Mouse (Mus musculus): ENCODE measurements around the gene Fgf2.

Gene Fgf2

DNA sequence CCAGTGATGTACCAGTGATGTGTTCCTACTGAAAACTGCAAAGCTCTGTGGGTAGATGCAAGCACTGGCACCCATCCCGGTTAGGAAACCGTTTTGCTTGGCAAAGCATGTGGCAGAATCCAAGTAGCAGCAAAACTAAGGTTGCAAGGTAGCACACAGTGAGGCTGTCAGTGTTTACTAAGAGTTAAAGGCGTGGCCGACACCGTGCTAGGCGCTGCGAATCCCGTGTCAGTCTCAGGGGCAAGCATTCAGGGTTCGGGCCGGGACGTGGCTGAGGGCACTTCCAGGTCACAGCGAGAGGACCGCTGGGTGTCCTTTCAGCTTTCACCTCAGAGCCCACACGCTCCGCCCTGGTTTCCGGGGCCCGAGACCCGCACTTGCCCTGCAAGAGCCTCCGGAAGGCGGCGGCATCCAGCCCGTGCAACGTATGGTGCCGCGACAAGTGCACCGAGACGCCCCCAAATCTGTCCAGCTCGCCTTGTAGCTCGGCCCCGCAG is 70.9 kb downstream of the Fgf2 start:
- no peak for DNase-seq

DNA sequence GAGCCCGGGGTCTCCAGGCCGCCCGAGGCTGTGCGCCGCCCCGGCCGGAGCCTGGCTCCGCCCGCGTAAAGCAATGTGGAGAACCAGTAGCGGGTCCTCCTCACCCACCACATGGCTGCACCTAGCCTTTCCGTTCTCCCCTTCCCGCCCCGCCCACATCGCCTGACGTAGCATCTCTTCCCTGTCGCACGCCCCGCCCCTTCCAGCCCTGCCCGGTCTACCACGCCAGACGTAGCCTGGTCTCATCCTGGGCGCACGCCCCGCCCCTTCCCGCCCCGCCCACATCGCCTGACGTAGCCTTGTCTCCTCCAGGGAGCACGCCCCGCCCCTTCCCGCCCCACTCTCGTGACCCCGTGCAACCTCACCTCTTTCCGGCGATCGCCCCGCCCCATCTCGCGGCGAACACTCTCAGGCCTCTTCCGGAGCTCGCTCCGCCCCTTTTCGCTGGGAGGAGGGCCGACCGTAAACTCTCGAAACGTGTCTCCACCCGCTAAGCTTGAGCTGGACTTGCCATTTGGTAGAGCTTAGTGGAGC is 71.4 kb downstream of the Fgf2 start, which contains the start of gene Spata5:
Gene Spata5 (plus strand): TSS at position 439 of the 534 bp plus-strand sequence.
- DNase-seq, result peak; percentile 96

DNA sequence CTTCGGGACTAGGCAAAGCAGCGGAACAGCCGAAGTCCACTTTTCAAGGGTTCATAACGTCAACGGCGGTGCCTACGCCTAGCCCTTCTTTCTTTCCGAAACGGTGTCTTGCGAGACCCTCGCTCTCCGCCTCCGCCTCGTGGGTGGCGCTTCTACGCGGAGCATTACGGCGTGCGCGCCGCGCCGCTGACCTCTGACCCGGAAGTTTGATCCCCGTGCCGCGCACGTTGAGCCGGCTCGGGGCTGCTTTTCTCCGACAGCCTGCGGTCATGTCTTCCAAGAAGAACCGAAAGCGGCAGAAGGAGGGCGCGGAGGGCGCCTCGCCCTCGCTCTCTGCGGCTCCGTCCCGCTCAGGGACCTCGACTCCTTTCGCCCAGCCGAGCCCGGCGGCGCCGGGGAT is 71.9 kb downstream of the Fgf2 start, which contains the start of gene Nudt6:
Gene Nudt6 (minus strand): TSS at position 140 of the 400 bp plus-strand sequence.
- DNase-seq, result peak; percentile 93

DNA sequence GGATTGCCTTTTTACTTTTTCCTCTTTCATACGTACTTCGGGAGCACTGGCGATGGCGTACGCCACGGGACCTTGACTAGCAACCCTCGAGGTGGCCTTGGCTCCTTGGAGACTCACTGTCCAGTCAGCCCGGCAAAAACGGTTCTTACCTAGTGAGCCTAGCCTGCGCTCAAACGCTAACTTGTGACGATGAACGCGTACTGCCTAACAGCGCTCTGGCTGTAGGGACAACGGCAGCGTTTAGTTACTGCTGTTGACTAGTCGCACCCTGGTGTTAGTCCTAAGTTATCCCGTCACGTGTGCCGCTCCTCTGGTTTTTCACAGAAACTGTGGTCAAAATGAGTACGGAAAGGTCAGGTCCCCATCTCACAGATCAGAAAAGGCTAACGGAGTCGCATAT is 72.5 kb downstream of the Fgf2 start:
- no peak for DNase-seq

DNA sequence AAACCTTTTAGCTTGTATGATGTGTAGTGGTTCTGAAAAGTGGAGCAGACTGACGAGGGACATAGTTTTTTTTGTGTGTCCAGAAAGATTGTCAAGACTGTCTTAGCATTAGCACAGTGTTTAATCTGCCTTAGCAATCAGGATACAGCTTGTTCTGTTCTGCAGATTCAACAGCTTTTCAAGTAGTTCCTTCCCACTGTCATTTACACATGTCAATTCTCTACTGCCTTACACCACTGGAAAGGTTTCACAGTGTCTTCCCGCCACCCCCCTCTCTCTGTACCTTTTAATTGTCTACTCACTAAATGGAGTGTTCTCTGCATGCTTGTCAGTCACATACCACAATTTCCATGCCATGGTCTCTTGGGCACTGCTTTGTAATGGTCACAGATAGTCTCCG is 73.0 kb downstream of the Fgf2 start:
- DNase-seq, result no peak

DNA sequence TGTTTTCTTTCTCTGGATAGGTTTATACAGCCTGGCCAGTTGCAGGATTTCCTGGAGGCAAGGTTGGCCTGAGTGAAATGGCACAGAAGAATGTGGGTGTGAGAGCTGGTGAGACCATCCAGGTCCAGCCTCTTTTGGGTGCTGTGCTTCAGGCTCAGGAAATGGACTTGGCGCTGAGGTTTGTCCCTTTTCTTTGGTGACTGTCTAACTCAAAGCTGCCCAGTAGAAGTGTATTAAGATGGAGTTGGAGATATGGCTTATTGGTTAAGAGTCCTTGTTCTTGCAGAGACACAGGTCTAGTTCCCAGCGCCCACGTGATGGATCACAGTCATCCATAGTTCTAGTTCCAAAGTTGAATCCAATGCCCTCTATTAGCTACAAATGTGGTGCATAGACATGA is 77.9 kb downstream of the Fgf2 start:
- DNase-seq, result no peak

DNA sequence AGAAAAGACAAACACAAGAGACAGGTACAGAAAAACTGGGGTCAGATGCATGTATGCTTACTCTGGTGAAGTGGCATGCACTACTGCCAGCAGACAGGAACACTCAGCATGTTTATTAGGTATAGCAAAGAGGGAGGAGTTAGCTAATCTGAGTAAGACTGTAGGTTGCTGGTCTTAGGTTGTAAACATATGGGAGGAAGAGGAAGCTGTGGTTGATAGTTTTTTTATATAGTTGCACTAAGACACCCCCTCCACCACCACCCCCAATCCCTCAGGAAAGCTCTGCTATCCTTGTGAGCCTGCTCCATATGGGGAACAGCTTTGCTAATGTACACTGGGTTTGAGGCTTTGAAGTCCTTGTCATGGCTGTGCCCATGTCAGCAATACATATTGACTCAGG is 82.2 kb downstream of the Fgf2 start:
- no peak for DNase-seq

DNA sequence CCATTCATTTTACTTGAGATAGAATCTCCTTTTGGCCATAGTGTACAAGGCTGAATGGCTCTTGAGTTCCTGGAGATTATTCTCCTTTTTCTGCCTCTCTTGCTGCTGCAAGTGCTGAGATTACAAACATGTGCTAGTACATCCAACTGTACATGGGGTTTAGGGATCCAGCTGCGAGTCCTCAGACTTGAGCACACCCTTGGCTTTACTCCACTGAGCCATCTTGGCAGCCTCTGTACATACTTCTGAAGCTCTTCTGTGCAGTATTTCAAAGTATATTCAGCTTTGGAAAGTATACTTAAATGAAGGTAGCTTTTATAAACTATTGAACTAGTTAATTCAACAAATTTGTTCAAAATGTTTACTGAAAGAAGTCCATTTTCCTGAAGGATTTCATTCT is 91.6 kb downstream of the Fgf2 start:
- DNase-seq, result no peak

DNA sequence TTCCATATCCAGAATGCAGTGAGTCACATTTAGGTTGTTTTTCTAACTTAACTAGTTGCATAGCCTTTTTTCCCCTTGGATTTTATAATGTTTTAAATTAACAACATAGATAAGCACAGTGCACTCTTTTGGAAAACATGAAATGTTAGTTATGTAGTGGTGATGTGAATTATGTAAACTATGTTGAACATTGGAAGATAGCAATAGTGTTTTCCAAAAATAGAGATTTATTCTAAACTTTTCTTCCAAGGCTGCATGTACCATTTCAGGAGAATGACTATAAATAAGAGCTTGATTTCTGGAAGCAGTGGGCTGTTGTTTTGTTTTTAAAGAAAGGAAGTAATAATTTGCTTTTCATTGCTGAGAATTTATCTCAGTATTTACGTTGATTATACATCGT is 95.3 kb downstream of the Fgf2 start:
- DNase-seq, result no peak

DNA sequence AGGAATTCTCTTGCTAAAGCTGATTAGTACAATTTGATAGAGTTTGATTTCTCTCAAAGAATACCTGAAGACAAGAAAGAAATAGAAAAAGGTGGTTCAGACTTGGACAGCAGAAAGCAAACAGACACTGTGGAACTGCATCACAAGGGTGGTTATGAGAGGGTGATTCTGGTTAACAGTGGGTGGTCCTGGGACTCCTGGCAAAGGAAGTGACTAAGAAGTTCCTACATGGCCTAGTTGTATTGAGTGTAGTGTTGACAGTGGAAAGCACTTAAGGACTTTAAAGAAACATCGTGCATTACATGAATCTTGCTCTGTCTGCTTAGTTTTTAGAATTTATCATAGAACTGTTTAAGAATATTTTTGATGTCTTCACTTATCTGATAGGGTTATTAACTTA is 107.8 kb downstream of the Fgf2 start:
- no peak for DNase-seq

Data from kidney, adult 18-20 months (tissue).